Mouse (Mus musculus): ENCODE measurements around the gene Pifo.

Gene Pifo

DNA sequence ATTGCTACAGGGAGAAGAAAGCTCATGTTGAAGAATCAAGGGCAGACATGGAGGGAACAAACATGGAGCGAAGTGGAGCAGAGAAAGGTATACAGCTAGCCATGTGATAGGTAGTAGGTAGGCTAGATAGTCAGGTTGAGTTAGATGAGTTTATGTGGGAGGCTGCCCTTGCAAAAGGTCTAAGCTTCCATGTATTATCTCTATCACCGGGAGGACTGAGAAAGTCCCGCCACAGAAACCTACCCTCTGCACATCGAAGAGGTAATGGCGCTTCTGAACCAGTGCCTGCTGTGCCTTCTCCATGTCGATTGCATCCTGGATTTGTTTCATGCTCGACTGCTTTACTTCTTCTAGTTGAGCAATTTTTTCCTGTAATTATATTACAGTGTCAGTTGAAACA is 63.1 kb downstream of the Pifo start:
- no peak for DNase-seq (ENCODE audit: low read depth)
